Mouse (Mus musculus): ENCODE results near the gene Mfng. TPM values are rescaled to one million over a fixed set of nuclear protein-coding genes. Genes with fewer than 3 reads are reported as not detected.
A peak's percentile ranks its signal among the peaks of the same experiment; 100 is the strongest.

Gene Mfng
- polyA plus RNA-seq (2015; fragmentation: Nextera tagmentation; extraction: Ambion mirVana), result 15.1 and 16.3 TPM in 2 replicates

DNA sequence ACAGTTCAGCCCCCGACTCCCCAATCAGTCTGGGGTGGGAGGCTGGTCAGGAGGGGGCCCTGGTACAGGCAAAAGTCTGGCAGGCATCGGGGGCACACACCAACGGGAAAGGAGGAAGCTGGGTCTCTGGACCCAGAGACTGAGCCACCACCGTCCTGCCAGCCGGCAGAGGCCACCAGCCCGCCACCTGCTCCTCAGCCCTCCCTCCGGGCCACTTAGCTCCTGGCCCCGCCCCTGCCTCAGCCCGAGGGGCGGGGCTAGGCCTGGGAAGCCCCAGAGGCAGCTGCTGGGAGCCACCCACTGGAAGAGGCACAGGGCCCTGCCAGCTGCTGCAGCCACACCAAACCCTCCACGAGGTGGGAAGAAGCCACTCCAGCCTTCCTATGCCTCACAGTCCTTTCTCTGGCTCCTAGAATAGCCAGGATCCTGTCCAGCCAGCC, at the start of gene Mfng:
Gene Mfng, minus strand, starts transcription at position 186 of the 440 bp plus-strand sequence.
- H3K4me3 ChIP-seq, result peak within 1 kb of the TSS; percentile 20
- no peaks in the 10 kb centered on the region for H3K36me3 ChIP-seq
- 3% methylated on average over 11 of the region's 11 CpGs for WGBS
- H3K4me1 ChIP-seq, result peaks cover 9% of the 10 kb centered on the region
- no peak within 1 kb of the TSS for H3K9ac ChIP-seq
- no peaks in the 10 kb centered on the region for H3K9me3 ChIP-seq
- peaks cover 15% of the 10 kb centered on the region; the same call in 1 of the 2 replicates for H3K27me3 ChIP-seq
- peak; percentile 25; the same call in 1 of the 2 replicates for ATAC-seq (ENCODE audit: insufficient number of reproducible peaks, low FRiP score, low TSS enrichment, low read depth)
- 0 out of 2 replicates have a peak within 1 kb of the TSS, but pooled peaks have one; percentile 17 for H3K4me2 ChIP-seq
- H3K27ac ChIP-seq, result peak within 1 kb of the TSS; percentile 61

GRCm38 (mm10) chr15:78816074-78816391, 42.8 kb upstream of the Mfng start:
- ATAC-seq (ENCODE audit: insufficient number of reproducible peaks, low FRiP score, low TSS enrichment, low read depth), result no peak
- Histone ChIP-seq H3K36me3 (no peaks in the 10 kb centered on the region), H3K27ac (no peak overlapping the region), H3K4me1 (peaks cover 5% of the 10 kb centered on the region; the same call in 1 of the 2 replicates), H3K9ac (no peak overlapping the region), H3K9me3 (no peaks in the 10 kb centered on the region), H3K4me3 (no peak overlapping the region), H3K27me3 (peaks cover 7% of the 10 kb centered on the region; the same call in 1 of the 2 replicates), H3K4me2 (no peak overlapping the region)
- 62% methylated on average over 6 of the region's 6 CpGs for WGBS

DNA sequence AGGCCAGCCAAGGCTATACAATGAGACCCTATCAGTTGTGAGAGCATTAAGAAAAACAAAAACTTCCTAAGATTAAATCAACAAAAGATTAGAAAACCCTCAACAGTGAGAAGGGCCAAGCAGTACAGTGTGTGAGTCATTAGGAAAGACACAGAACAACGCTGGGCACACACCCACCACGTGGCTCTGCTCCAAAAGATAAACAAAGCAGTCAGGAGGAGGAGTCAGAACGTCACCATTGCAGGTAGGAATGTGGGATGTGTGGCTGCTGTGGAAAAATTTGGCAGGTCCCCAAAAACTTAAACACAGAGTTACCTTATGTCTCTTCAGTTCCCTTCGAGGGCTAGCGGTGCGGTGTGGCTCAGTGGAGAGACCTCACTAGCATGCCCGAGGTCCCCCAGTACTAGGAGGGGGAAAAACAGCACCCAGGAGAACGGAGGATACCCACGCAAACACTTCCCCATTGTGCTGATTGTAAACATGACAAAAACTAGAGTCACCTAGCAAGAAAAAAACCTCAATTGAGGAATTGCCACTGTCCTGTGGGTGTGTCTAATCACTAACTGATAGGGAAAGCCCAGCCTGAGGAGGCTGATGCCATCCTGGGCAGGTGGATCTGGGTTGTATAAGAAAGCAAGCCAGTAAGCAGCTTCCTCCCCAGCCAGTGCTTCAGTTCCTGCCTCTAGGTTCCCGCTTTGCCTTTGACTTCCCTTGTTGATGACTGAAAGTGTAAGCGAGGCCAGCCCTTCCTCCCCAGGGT, 42.2 kb upstream of the Mfng start:
- Histone ChIP-seq H3K36me3 (no peaks in the 10 kb centered on the region), H3K4me3 (no peak overlapping the region), H3K27me3 (peaks cover 4% of the 10 kb centered on the region; the same call in 1 of the 2 replicates), H3K4me1 (peaks cover 5% of the 10 kb centered on the region; the same call in 1 of the 2 replicates), H3K4me2 (no peak overlapping the region), H3K9me3 (no peaks in the 10 kb centered on the region), H3K27ac (no peak overlapping the region), H3K9ac (no peak overlapping the region)
- WGBS, result 41% methylated on average over 11 of the region's 11 CpGs
- no peak for ATAC-seq (ENCODE audit: insufficient number of reproducible peaks, low FRiP score, low TSS enrichment, low read depth)

GRCm38 (mm10) chr15:78813603-78814002, 40.3 kb upstream of the Mfng start:
- Histone ChIP-seq H3K9me3 (no peaks in the 10 kb centered on the region), H3K27ac (no peak overlapping the region), H3K4me1 (peaks cover 12% of the 10 kb centered on the region), H3K27me3 (no peaks in the 10 kb centered on the region), H3K4me2 (no peak overlapping the region), H3K9ac (no peak overlapping the region), H3K36me3 (no peaks in the 10 kb centered on the region), H3K4me3 (no peak overlapping the region)
- no peak for ATAC-seq (ENCODE audit: insufficient number of reproducible peaks, low FRiP score, low TSS enrichment, low read depth)
- WGBS, result 94% methylated on average over 4 of the region's 4 CpGs

DNA sequence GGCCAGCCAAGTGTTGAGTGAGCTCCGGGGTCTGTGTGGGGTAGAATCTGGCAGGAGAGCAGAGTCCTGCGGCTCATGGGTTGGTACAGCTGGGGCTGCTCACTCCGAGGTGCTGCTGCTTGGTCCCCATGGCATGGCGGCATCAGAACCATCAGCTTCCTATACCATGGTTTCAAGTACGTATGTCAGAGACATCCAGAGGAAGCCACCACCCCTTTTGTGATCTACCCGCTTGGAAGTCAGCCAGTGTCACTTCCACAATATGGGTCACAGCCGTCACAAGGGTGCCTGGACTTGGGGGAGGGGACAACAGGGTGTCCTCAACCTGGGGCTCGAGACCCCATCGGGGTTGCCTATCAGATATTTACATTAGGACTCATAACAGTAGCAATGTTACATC, 36.9 kb upstream of the Mfng start:
- Histone ChIP-seq H3K9ac (no peak overlapping the region), H3K27me3 (peaks cover 30% of the 10 kb centered on the region), H3K9me3 (no peaks in the 10 kb centered on the region), H3K4me2 (no peak overlapping the region), H3K4me1 (peaks cover 17% of the 10 kb centered on the region), H3K36me3 (no peaks in the 10 kb centered on the region), H3K27ac (no peak overlapping the region), H3K4me3 (no peak overlapping the region)
- WGBS, result 60% methylated on average over 9 of the region's 9 CpGs
- 0 out of 2 replicates have a peak, but pooled peaks have one; percentile 12 for ATAC-seq (ENCODE audit: insufficient number of reproducible peaks, low FRiP score, low TSS enrichment, low read depth)

- Histone ChIP-seq H3K4me3 (no peak overlapping the region), H3K9me3 (no peaks in the 10 kb centered on the region), H3K27ac (no peak overlapping the region), H3K4me2 (no peak overlapping the region), H3K4me1 (peaks cover 17% of the 10 kb centered on the region), H3K36me3 (no peaks in the 10 kb centered on the region), H3K9ac (no peak overlapping the region), H3K27me3 (peaks cover 34% of the 10 kb centered on the region)
- no peak for ATAC-seq (ENCODE audit: insufficient number of reproducible peaks, low FRiP score, low TSS enrichment, low read depth)
- 37% methylated on average over 9 of the region's 9 CpGs for WGBS
Observed at GRCm38 (mm10) chr15:78809739-78810138, 36.5 kb upstream of the Mfng start.

DNA sequence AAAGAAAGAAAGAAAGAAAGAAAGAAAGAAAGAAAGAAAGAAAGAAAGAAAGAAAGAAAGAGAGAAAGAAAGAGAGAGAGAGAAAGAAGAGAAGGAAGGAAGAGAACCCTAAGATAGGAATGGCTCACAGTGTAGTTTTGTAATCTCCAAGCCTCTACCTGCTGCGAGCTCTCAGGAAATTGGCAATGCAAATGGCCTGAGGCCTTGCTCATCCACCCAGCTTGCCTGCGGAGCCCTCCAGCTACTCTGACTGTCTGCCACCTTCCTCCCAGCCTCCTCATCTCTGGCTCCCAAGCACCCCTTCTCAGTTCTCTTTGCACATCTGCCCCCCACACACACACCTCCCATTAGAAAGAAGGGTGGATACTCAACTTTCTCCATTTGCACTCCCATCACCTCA, 35.7 kb upstream of the Mfng start:
- Histone ChIP-seq H3K27me3 (peaks cover 40% of the 10 kb centered on the region), H3K9ac (no peak overlapping the region), H3K4me2 (no peak overlapping the region), H3K9me3 (no peaks in the 10 kb centered on the region), H3K4me3 (no peak overlapping the region), H3K27ac (no peak overlapping the region), H3K4me1 (peaks cover 21% of the 10 kb centered on the region), H3K36me3 (no peaks in the 10 kb centered on the region)
- ATAC-seq (ENCODE audit: insufficient number of reproducible peaks, low FRiP score, low TSS enrichment, low read depth), result no peak
- 56% methylated on average over 2 of the region's 2 CpGs for WGBS

DNA sequence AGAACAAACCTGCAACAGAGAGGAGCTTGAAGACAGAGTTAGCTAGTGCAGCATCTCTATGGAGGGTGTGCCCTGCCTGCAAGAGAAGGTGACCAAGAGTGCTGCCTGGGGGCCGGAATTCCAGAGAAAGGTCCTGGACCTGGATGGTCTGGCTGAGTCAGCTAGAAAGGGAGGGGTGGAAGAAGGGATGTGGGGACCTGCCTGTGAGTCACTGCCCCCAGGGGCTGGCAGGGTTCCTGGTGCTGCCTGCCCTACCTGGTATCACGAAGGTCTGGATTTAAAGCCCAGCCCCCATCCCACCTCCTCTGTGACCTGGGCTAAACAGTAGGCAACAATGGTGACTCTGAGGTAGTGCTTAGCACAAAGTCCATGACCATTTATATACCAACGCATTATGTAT, 33.9 kb upstream of the Mfng start:
- 59% methylated on average over 3 of the region's 3 CpGs for WGBS
- Histone ChIP-seq H3K4me1 (peaks cover 37% of the 10 kb centered on the region), H3K27me3 (peaks cover 59% of the 10 kb centered on the region), H3K9ac (no peak overlapping the region), H3K9me3 (no peaks in the 10 kb centered on the region), H3K36me3 (no peaks in the 10 kb centered on the region), H3K27ac (no peak overlapping the region), H3K4me2 (no peak overlapping the region), H3K4me3 (no peak overlapping the region)
- ATAC-seq (ENCODE audit: insufficient number of reproducible peaks, low FRiP score, low TSS enrichment, low read depth), result no peak

DNA sequence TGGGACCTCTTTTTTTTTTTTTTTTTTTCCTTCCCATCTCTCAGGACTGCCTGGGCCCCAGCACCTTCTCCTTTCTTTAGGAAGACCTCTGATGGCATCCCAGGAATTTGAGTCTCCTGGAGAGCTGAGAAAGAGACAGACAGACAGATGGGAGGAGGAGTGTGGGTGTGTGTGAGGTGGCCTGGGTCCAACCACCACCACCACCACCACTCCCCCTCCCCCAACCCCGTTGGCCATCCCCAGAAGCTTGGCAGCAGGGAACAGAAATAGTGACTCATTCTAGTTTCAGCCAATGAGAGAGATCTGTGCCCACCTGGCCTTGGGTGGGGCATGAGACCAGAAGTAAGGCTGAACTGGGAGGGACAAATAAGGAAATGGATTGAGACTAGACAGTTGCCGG, 33.3 kb upstream of the Mfng start:
- WGBS, result 28% methylated on average over 2 of the region's 2 CpGs
- no peak overlapping the region for H3K4me2 ChIP-seq
- no peak overlapping the region for H3K9ac ChIP-seq
- H3K9me3 ChIP-seq, result no peaks in the 10 kb centered on the region
- H3K27me3 ChIP-seq, result peaks cover 64% of the 10 kb centered on the region
- no peak overlapping the region for H3K4me3 ChIP-seq
- ATAC-seq (ENCODE audit: insufficient number of reproducible peaks, low FRiP score, low TSS enrichment, low read depth), result no peak
- H3K4me1 ChIP-seq, result peaks cover 43% of the 10 kb centered on the region
- H3K27ac ChIP-seq, result no peak overlapping the region
- H3K36me3 ChIP-seq, result no peaks in the 10 kb centered on the region

- no peak for ATAC-seq (ENCODE audit: insufficient number of reproducible peaks, low FRiP score, low TSS enrichment, low read depth)
- Histone ChIP-seq H3K4me1 (peaks cover 45% of the 10 kb centered on the region), H3K9ac (no peak overlapping the region), H3K4me3 (no peak overlapping the region), H3K4me2 (no peak overlapping the region), H3K9me3 (no peaks in the 10 kb centered on the region), H3K27ac (no peak overlapping the region), H3K27me3 (peaks cover 76% of the 10 kb centered on the region), H3K36me3 (no peaks in the 10 kb centered on the region)
- WGBS, result 70% methylated on average over 2 of the region's 2 CpGs
Observed at GRCm38 (mm10) chr15:78805351-78805750, 32.1 kb upstream of the Mfng start.

GRCm38 (mm10) chr15:78804326-78804725, 31.1 kb upstream of the Mfng start:
- no peak overlapping the region for H3K27ac ChIP-seq
- H3K36me3 ChIP-seq, result no peaks in the 10 kb centered on the region
- no peak overlapping the region for H3K9ac ChIP-seq
- peaks cover 85% of the 10 kb centered on the region for H3K27me3 ChIP-seq
- peaks cover 39% of the 10 kb centered on the region for H3K4me1 ChIP-seq
- no peak overlapping the region for H3K4me2 ChIP-seq
- no peaks in the 10 kb centered on the region for H3K9me3 ChIP-seq
- no peak overlapping the region for H3K4me3 ChIP-seq
- whole genome bisulfite sequencing, result 10% methylated on average over 6 of the region's 6 CpGs
- no peak for ATAC-seq (ENCODE audit: insufficient number of reproducible peaks, low FRiP score, low TSS enrichment, low read depth)

GRCm38 (mm10) chr15:78803499-78803900, 30.2 kb upstream of the Mfng start:
- H3K9ac ChIP-seq, result no peak overlapping the region
- H3K4me2 ChIP-seq, result no peak overlapping the region
- H3K4me1 ChIP-seq, result peaks cover 42% of the 10 kb centered on the region
- no peak for ATAC-seq (ENCODE audit: insufficient number of reproducible peaks, low FRiP score, low TSS enrichment, low read depth)
- 18% methylated on average over 8 of the region's 8 CpGs for WGBS
- H3K4me3 ChIP-seq, result peak overlapping the region; percentile 59
- no peaks in the 10 kb centered on the region for H3K9me3 ChIP-seq
- no peak overlapping the region for H3K27ac ChIP-seq
- H3K36me3 ChIP-seq, result no peaks in the 10 kb centered on the region
- peaks cover 91% of the 10 kb centered on the region for H3K27me3 ChIP-seq

Data from limb, embryonic 15.5 days (tissue).